Mouse (Mus musculus): Measurements from ENCODE around the gene Siah3. TPM values are rescaled to one million over a fixed set of nuclear protein-coding genes. Genes with fewer than 3 reads are reported as not detected.
A peak's percentile ranks its signal among the peaks of the same experiment; 100 is the strongest.

Gene Siah3
- 1.4 and 1.9 TPM in 2 replicates for polyA plus RNA-seq (2016; fragmentation: Nextera tagmentation; extraction: Ambion mirVana)

- Histone ChIP-seq H3K27ac (replicated peaks) (peak within 1 kb of the TSS; percentile 73), H3K27me3 (peaks cover 11% of the 10 kb centered on the region; the same call in 1 of the 2 replicates), H3K9me3 (no peaks in the 10 kb centered on the region), H3K9ac (replicated peaks) (peak within 1 kb of the TSS; percentile 60), H3K36me3 (no peaks in the 10 kb centered on the region), H3K4me2 (replicated peaks) (peak within 1 kb of the TSS; percentile 87), H3K4me1 (peaks cover 61% of the 10 kb centered on the region), H3K4me3 (peak within 1 kb of the TSS; percentile 50)
- peak; percentile 58 for ATAC-seq (ENCODE audit: low FRiP score, low read depth)
- WGBS, result 8% methylated on average over 18 of the region's 18 CpGs
Measured at GRCm38 (mm10) chr14:75455743-75456421, at the start of gene Siah3. TSS of gene Siah3 (plus strand) at chr14:75455982.

GRCm38 (mm10) chr14:75409772-75410171 lies 46.0 kb upstream of the Siah3 start:
- Histone ChIP-seq H3K27me3 (no peaks in the 10 kb centered on the region), H3K4me3 (no peak overlapping the region), H3K4me2 (replicated peaks) (no peak overlapping the region), H3K27ac (replicated peaks) (peak overlapping the region; percentile 31; the same call in 1 of the 2 replicates), H3K4me1 (no peaks in the 10 kb centered on the region), H3K9me3 (no peaks in the 10 kb centered on the region), H3K9ac (replicated peaks) (no peak overlapping the region), H3K36me3 (no peaks in the 10 kb centered on the region)
- ATAC-seq (ENCODE audit: low FRiP score, low read depth), result no peak
- WGBS, result 69% methylated on average over 3 of the region's 3 CpGs

- Histone ChIP-seq H3K27me3 (no peaks in the 10 kb centered on the region), H3K9ac (replicated peaks) (no peak overlapping the region), H3K27ac (replicated peaks) (no peak overlapping the region), H3K36me3 (no peaks in the 10 kb centered on the region), H3K4me1 (no peaks in the 10 kb centered on the region), H3K9me3 (no peaks in the 10 kb centered on the region), H3K4me2 (replicated peaks) (no peak overlapping the region), H3K4me3 (no peak overlapping the region)
- WGBS, result 86% methylated on average over 4 of the region's 4 CpGs
- no peak for ATAC-seq (ENCODE audit: low FRiP score, low read depth)
Measured at GRCm38 (mm10) chr14:75410392-75410791, 45.4 kb upstream of the Siah3 start.

- no peak overlapping the region for H3K9ac ChIP-seq (replicated peaks)
- H3K9me3 ChIP-seq, result no peaks in the 10 kb centered on the region
- ATAC-seq (ENCODE audit: low FRiP score, low read depth), result no peak
- no peaks in the 10 kb centered on the region for H3K36me3 ChIP-seq
- 75% methylated on average over 3 of the region's 3 CpGs for WGBS
- no peak overlapping the region for H3K4me2 ChIP-seq (replicated peaks)
- H3K27ac ChIP-seq (replicated peaks), result no peak overlapping the region
- no peaks in the 10 kb centered on the region for H3K27me3 ChIP-seq
- H3K4me3 ChIP-seq, result no peak overlapping the region
- peaks cover 4% of the 10 kb centered on the region; the same call in 1 of the 2 replicates for H3K4me1 ChIP-seq
Measured at GRCm38 (mm10) chr14:75418721-75419120, 37.1 kb upstream of the Siah3 start.

- ATAC-seq (ENCODE audit: low FRiP score, low read depth), result no peak
- H3K4me2 ChIP-seq (replicated peaks), result no peak overlapping the region
- H3K4me3 ChIP-seq, result no peak overlapping the region
- H3K9me3 ChIP-seq, result 0 out of 2 replicates have a peak, but pooled peaks cover under 1% of the 10 kb centered on the region
- no peak overlapping the region for H3K27ac ChIP-seq (replicated peaks)
- H3K4me1 ChIP-seq, result peaks cover 4% of the 10 kb centered on the region; the same call in 1 of the 2 replicates
- H3K9ac ChIP-seq (replicated peaks), result no peak overlapping the region
- WGBS, result 88% methylated on average over 7 of the region's 7 CpGs
- no peaks in the 10 kb centered on the region for H3K27me3 ChIP-seq
- no peaks in the 10 kb centered on the region for H3K36me3 ChIP-seq
Measured at GRCm38 (mm10) chr14:75419876-75420275, 35.9 kb upstream of the Siah3 start.

GRCm38 (mm10) chr14:75420811-75421210 lies 35.0 kb upstream of the Siah3 start:
- Histone ChIP-seq H3K4me2 (replicated peaks) (no peak overlapping the region), H3K9ac (replicated peaks) (no peak overlapping the region), H3K27ac (replicated peaks) (no peak overlapping the region), H3K9me3 (0 out of 2 replicates have a peak, but pooled peaks cover 3% of the 10 kb centered on the region), H3K27me3 (no peaks in the 10 kb centered on the region), H3K36me3 (no peaks in the 10 kb centered on the region), H3K4me3 (no peak overlapping the region), H3K4me1 (peaks cover 4% of the 10 kb centered on the region; the same call in 1 of the 2 replicates)
- WGBS, result 69% methylated on average over 6 of the region's 6 CpGs
- no peak for ATAC-seq (ENCODE audit: low FRiP score, low read depth)

- no peak overlapping the region for H3K27ac ChIP-seq (replicated peaks)
- H3K36me3 ChIP-seq, result no peaks in the 10 kb centered on the region
- no peak for ATAC-seq (ENCODE audit: low FRiP score, low read depth)
- no peaks in the 10 kb centered on the region; the same call in 1 of the 2 replicates for H3K4me1 ChIP-seq
- WGBS, result 94% methylated on average over 7 of the region's 8 CpGs
- H3K4me2 ChIP-seq (replicated peaks), result no peak overlapping the region
- H3K27me3 ChIP-seq, result no peaks in the 10 kb centered on the region
- H3K9me3 ChIP-seq, result no peaks in the 10 kb centered on the region
- H3K4me3 ChIP-seq, result no peak overlapping the region
- no peak overlapping the region for H3K9ac ChIP-seq (replicated peaks)
Measured at GRCm38 (mm10) chr14:75431173-75431786, 24.5 kb upstream of the Siah3 start.

- ATAC-seq (ENCODE audit: low FRiP score, low read depth), result no peak
- no peaks in the 10 kb centered on the region for H3K36me3 ChIP-seq
- H3K4me3 ChIP-seq, result no peak overlapping the region
- WGBS, result 64% methylated on average over 10 of the region's 10 CpGs
- no peaks in the 10 kb centered on the region for H3K9me3 ChIP-seq
- H3K27me3 ChIP-seq, result no peaks in the 10 kb centered on the region
- no peak overlapping the region for H3K9ac ChIP-seq (replicated peaks)
- H3K4me1 ChIP-seq, result no peaks in the 10 kb centered on the region; the same call in 1 of the 2 replicates
- H3K27ac ChIP-seq (replicated peaks), result no peak overlapping the region
- H3K4me2 ChIP-seq (replicated peaks), result no peak overlapping the region
Measured at GRCm38 (mm10) chr14:75432850-75433249, 22.9 kb upstream of the Siah3 start.

- whole genome bisulfite sequencing, result 84% methylated on average over 10 of the region's 10 CpGs
- H3K4me1 ChIP-seq, result no peaks in the 10 kb centered on the region; the same call in 1 of the 2 replicates
- no peaks in the 10 kb centered on the region for H3K27me3 ChIP-seq
- no peaks in the 10 kb centered on the region for H3K36me3 ChIP-seq
- H3K9ac ChIP-seq (replicated peaks), result no peak overlapping the region
- H3K4me3 ChIP-seq, result no peak overlapping the region
- no peak for ATAC-seq (ENCODE audit: low FRiP score, low read depth)
- no peaks in the 10 kb centered on the region for H3K9me3 ChIP-seq
- no peak overlapping the region for H3K27ac ChIP-seq (replicated peaks)
- H3K4me2 ChIP-seq (replicated peaks), result no peak overlapping the region
Measured at GRCm38 (mm10) chr14:75434576-75434975, 21.2 kb upstream of the Siah3 start.

- Histone ChIP-seq H3K27ac (replicated peaks) (no peak overlapping the region), H3K4me1 (peaks cover 18% of the 10 kb centered on the region), H3K4me3 (no peak overlapping the region), H3K9ac (replicated peaks) (0 out of 2 replicates have a peak overlapping the region, but pooled peaks have one; percentile 44), H3K36me3 (no peaks in the 10 kb centered on the region), H3K9me3 (no peaks in the 10 kb centered on the region), H3K27me3 (no peaks in the 10 kb centered on the region; the same call in 1 of the 2 replicates), H3K4me2 (replicated peaks) (peak overlapping the region; percentile 61)
- WGBS, result 81% methylated on average over 11 of the region's 11 CpGs
- ATAC-seq (ENCODE audit: low FRiP score, low read depth), result no peak
Measured at GRCm38 (mm10) chr14:75444486-75445105, 11.2 kb upstream of the Siah3 start.

- 8% methylated on average over 15 of the region's 15 CpGs for WGBS
- peak overlapping the region; percentile 61 for H3K4me2 ChIP-seq (replicated peaks)
- H3K27ac ChIP-seq (replicated peaks), result no peak overlapping the region
- H3K4me1 ChIP-seq, result peaks cover 18% of the 10 kb centered on the region
- no peaks in the 10 kb centered on the region for H3K36me3 ChIP-seq
- H3K9me3 ChIP-seq, result no peaks in the 10 kb centered on the region
- peak overlapping the region; percentile 44; the same call in 1 of the 2 replicates for H3K9ac ChIP-seq (replicated peaks)
- H3K4me3 ChIP-seq, result peak overlapping the region; percentile 35
- ATAC-seq (ENCODE audit: low FRiP score, low read depth), result peak; percentile 94
- no peaks in the 10 kb centered on the region; the same call in 1 of the 2 replicates for H3K27me3 ChIP-seq
Measured at GRCm38 (mm10) chr14:75445281-75445947, 10.4 kb upstream of the Siah3 start.

All from midbrain, embryonic 12.5 days (tissue).